ENCODE assay signal across 10 mouse cellular contexts in the genomic region with DNA sequence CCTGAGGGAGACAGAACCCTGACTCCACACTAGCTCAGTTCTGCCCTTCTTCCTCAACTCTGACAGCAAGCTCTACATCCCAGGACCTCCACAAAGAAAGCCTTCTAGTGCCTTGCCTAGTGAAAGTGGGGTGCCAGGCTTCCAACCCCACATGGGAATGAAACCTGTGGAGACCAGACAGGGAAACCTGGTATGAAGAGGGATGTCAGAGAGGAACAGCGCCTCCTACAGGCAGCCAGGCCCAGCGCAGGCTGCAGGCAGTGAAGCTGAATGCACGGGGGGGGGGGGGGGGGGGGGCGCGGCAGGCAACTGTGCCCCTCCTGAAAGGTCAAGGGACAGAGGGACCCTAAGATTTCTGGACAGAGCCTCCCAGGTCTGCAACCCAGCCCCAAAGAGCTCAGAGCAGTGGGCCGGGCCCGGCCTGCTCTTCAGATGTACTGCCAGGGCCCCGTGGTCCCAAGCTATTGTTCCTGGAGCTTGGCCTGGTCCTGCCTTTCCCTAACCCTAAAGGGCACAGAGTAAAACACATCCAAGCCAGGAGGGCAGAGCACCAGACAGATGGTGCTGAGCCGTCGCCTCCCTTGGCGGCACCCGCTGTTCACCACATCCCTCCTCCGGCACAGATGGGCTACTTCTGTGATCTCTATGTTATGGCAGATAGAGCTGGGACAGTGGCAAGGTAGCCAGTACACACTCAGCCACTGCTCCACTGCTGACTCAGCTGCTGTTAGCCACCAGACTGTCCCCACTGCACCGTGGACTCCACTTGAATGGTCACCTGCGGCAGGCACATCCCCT. TPM values are rescaled to one million over a fixed set of nuclear protein-coding genes. Genes with fewer than 3 reads are reported as not detected.
DNase-seq lines count a peak whose midpoint lies in the region; ATAC-seq and TF ChIP-seq lines count a peak whose summit lies in the region.
"Had no signal": no experiment of that assay in that cellular context is flagged by ENCODE, and none has a peak within 500 bp of the region (broad histone marks: within the 10 kb centered on the region; RNA-seq: fewer than 3 reads in every experiment).

No protein-coding gene starts in this region.

- no peak overlapping the region for H3K27ac ChIP-seq in forebrain, embryonic 10.5 days
- no peak overlapping the region for H3K27ac ChIP-seq in forebrain, embryonic 16.5 days (ENCODE audit: low read length)
- no peak overlapping the region for H3K27ac ChIP-seq in spleen, adult 2 months (ENCODE audit: insufficient read depth, low read length)
- H3K27ac ChIP-seq in forebrain, embryonic 13.5 days = peak overlapping the region; percentile 19; the same call in 1 of the 2 replicates
- H3K27ac ChIP-seq: heart, embryonic 15.5 days; macrophage had no signal

- TF ChIP-seq CTCF in spleen, adult 2 months (IDR thresholded peaks at IDR 0.05; ENCODE audit: extremely low read depth, insufficient read depth, insufficient read length, insufficient replicate concordance) = peak; percentile 38; the same call in 1 of the 2 replicates

- H3K9me3 ChIP-seq in forebrain, embryonic 10.5 days = no peaks in the 10 kb centered on the region
- no peaks in the 10 kb centered on the region for H3K9me3 ChIP-seq in forebrain, embryonic 16.5 days (ENCODE audit: control insufficient read depth, low read length)
- H3K9me3 ChIP-seq in forebrain, embryonic 13.5 days (replicated peaks) = no peaks in the 10 kb centered on the region
- H3K9me3 ChIP-seq: heart, embryonic 15.5 days had no signal

- peaks cover 40% of the 10 kb centered on the region for H3K4me1 ChIP-seq in forebrain, embryonic 10.5 days
- H3K4me1 ChIP-seq in forebrain, embryonic 16.5 days (replicated peaks; ENCODE audit: control insufficient read depth, insufficient read depth, low read length) = peaks cover 61% of the 10 kb centered on the region
- peaks cover 17% of the 10 kb centered on the region; the same call in 1 of the 2 replicates for H3K4me1 ChIP-seq in spleen, adult 2 months (ENCODE audit: control insufficient read depth, insufficient read depth, insufficient read length)
- peaks cover 70% of the 10 kb centered on the region for H3K4me1 ChIP-seq in forebrain, embryonic 13.5 days

- no peaks in the 10 kb centered on the region for H3K36me3 ChIP-seq in forebrain, embryonic 10.5 days (replicated peaks)
- H3K36me3 ChIP-seq in forebrain, embryonic 16.5 days (ENCODE audit: control insufficient read depth, insufficient read depth) = no peaks in the 10 kb centered on the region
- no peaks in the 10 kb centered on the region for H3K36me3 ChIP-seq in spleen, adult 2 months (ENCODE audit: control insufficient read depth, insufficient read depth, low read length)
- H3K36me3 ChIP-seq in forebrain, embryonic 13.5 days (ENCODE audit: poor library complexity, severe bottlenecking) = no peaks in the 10 kb centered on the region
- H3K36me3 ChIP-seq: heart, embryonic 15.5 days had no signal

- no peak overlapping the region for H3K4me3 ChIP-seq in forebrain, embryonic 10.5 days
- no peak overlapping the region for H3K4me3 ChIP-seq in forebrain, embryonic 16.5 days (replicated peaks; ENCODE audit: low read length)
- H3K4me3 ChIP-seq in spleen, adult 2 months (ENCODE audit: extremely low read depth, insufficient read depth, insufficient read length) = no peak overlapping the region
- no peak overlapping the region for H3K4me3 ChIP-seq in forebrain, embryonic 13.5 days
- H3K4me3 ChIP-seq: heart, embryonic 15.5 days had no signal

- DNase-seq in forebrain, embryonic 10.5 days (ENCODE audit: extremely low spot score, low spot score) = peak; percentile 45
- peak in 1 of 2 experiments; percentile 29 for DNase-seq in spleen, adult 2 months (ENCODE audit: low read depth in 1 of 2, low spot score in 2 of 2)
- no peak for DNase-seq in spleen, adult 18-20 months
- peak; percentile 79 for DNase-seq in naive thymus-derived CD4-positive, alpha-beta T cell, adult 2 months (ENCODE audit: low read depth)
- DNase-seq in heart, adult 18-20 months = no peak

- H3K27me3 ChIP-seq in forebrain, embryonic 10.5 days (ENCODE audit: poor library complexity, severe bottlenecking) = peaks cover 53% of the 10 kb centered on the region
- H3K27me3 ChIP-seq in forebrain, embryonic 16.5 days (replicated peaks; ENCODE audit: control insufficient read depth, insufficient read depth, low read length) = no peaks in the 10 kb centered on the region; the same call in 1 of the 2 replicates
- H3K27me3 ChIP-seq in spleen, adult 2 months (ENCODE audit: control insufficient read depth, insufficient read depth, low read length) = no peaks in the 10 kb centered on the region
- peaks cover 33% of the 10 kb centered on the region for H3K27me3 ChIP-seq in forebrain, embryonic 13.5 days

- no peak overlapping the region for H3K4me2 ChIP-seq in forebrain, embryonic 16.5 days (ENCODE audit: low read length)
- no peak overlapping the region for H3K4me2 ChIP-seq in forebrain, embryonic 13.5 days

- no peak for ATAC-seq in forebrain, embryonic 16.5 days
- peak; percentile 23; the same call in 1 of the 2 replicates for ATAC-seq in forebrain, embryonic 13.5 days
- no peak for ATAC-seq in erythroid progenitor cell, adult 5-6 weeks (replicated peaks; ENCODE audit: low FRiP score, poor library complexity, severe bottlenecking)

- no peak for TF ChIP-seq POLR2A in spleen, adult 2 months (IDR thresholded peaks at IDR 0.05; ENCODE audit: low read depth, low read length)

- no peak overlapping the region for H3K9ac ChIP-seq in forebrain, embryonic 16.5 days (replicated peaks; ENCODE audit: low read depth, low read length)
- no peak overlapping the region for H3K9ac ChIP-seq in forebrain, embryonic 13.5 days
- H3K9ac ChIP-seq: heart, embryonic 15.5 days had no signal

- 60% methylated on average over 15 of the region's 15 CpGs for WGBS in forebrain, embryonic 10.5 days
- WGBS in forebrain, embryonic 16.5 days = 59% methylated on average over 12 of the region's 15 CpGs
- WGBS in spleen, adult 2 months = 73% methylated on average over 13 of the region's 15 CpGs
- 67% methylated on average over 12 of the region's 15 CpGs for WGBS in forebrain, embryonic 13.5 days

RNA-seq across cellular contexts. Expression of a gene that starts 13.8 kb away (rescaled TPM):
- 0.09 and 0.14 TPM in 2 replicates for polyA plus RNA-seq in forebrain, embryonic 10.5 days (2016; fragmentation: Nextera tagmentation; extraction: Ambion mirVana)
- polyA plus RNA-seq in forebrain, embryonic 16.5 days (2015; fragmentation: Nextera tagmentation; extraction: Ambion mirVana) = 0.06 TPM in 1 of 2 replicates, not detected in the other
- 0.93 and 1.1 TPM in 2 replicates for polyA plus RNA-seq in spleen, adult 2 months (2012; rRNA removed)
- 0.13 and 0.19 TPM in 2 replicates for polyA plus RNA-seq in forebrain, embryonic 13.5 days (2015; fragmentation: Nextera tagmentation; extraction: Ambion mirVana)
- total RNA-seq in heart, adult 18-20 months (2021) = under 1 TPM in 1 of 2 experiments, not detected in 1; 0.10 TPM
- total RNA-seq in erythroid progenitor cell, adult 5-6 weeks (2015; ENCODE audit: low replicate concordance) = not detected in 2 replicates
- not detected in 2 replicates for total RNA-seq in erythroid progenitor cell, adult 5-6 weeks (2017; ENCODE audit: low replicate concordance)
- polyA plus RNA-seq: macrophage had no signal

RNA-seq across cellular contexts. Expression of a gene that starts 21.7 kb away (rescaled TPM):
- polyA plus RNA-seq in forebrain, embryonic 10.5 days (2016; fragmentation: Nextera tagmentation; extraction: Ambion mirVana) = 0.07 and 0.19 TPM in 2 replicates
- 2.7 and 4.2 TPM in 2 replicates for polyA plus RNA-seq in forebrain, embryonic 16.5 days (2015; fragmentation: Nextera tagmentation; extraction: Ambion mirVana)
- polyA plus RNA-seq in spleen, adult 2 months (2012; rRNA removed) = 0.16 and 0.20 TPM in 2 replicates
- polyA plus RNA-seq in forebrain, embryonic 13.5 days (2015; fragmentation: Nextera tagmentation; extraction: Ambion mirVana) = 1.2 and 1.5 TPM in 2 replicates
- not detected for total RNA-seq in heart, adult 18-20 months (2021)
- total RNA-seq in erythroid progenitor cell, adult 5-6 weeks (2015; ENCODE audit: low replicate concordance) = not detected in 2 replicates
- total RNA-seq in erythroid progenitor cell, adult 5-6 weeks (2017; ENCODE audit: low replicate concordance) = not detected in 2 replicates
- polyA plus RNA-seq: heart, embryonic 15.5 days; macrophage had no signal

Comparison
In these comparisons a context has a peak if more than half of its experiments do, and no peak if none do; other contexts are left out.
1. DNase-seq: peak in forebrain, embryonic 10.5 days (single experiment) and naive thymus-derived CD4-positive, alpha-beta T cell, adult 2 months (single experiment); none in spleen, adult 18-20 months (0 of 2) and heart, adult 18-20 months (0 of 2).